In genomic region chr1:60758226-60758625, GRCm38 (mm10) we compare ENCODE assay signal across 24 mouse cellular contexts. TPM values are rescaled to one million over a fixed set of nuclear protein-coding genes. Genes with fewer than 3 reads are reported as not detected.
DNase-seq lines count a peak whose midpoint lies in the region; ATAC-seq and TF ChIP-seq lines count a peak whose summit lies in the region.
"Had no signal": no experiment of that assay in that cellular context is flagged by ENCODE, and none has a peak within 500 bp of the region (broad histone marks: within the 10 kb centered on the region; RNA-seq: fewer than 3 reads in every experiment).

No protein-coding gene starts in this region.

- H3K27me3 ChIP-seq in thymus, adult 2 months (ENCODE audit: control insufficient read depth, insufficient read depth, low read length): no peaks in the 10 kb centered on the region
- H3K27me3 ChIP-seq: forebrain, embryonic 13.5 days; kidney, embryonic 15.5 days had no signal

- H3K4me1 ChIP-seq in thymus, adult 2 months (replicated peaks; ENCODE audit: control insufficient read depth, insufficient read depth, low read length): peaks cover 14% of the 10 kb centered on the region
- H3K4me1 ChIP-seq: forebrain, embryonic 13.5 days; kidney, embryonic 15.5 days; limb, embryonic 10.5 days had no signal

- peaks cover 10% of the 10 kb centered on the region for H3K36me3 ChIP-seq in thymus, adult 2 months (ENCODE audit: control insufficient read depth, insufficient read depth, low read length)
- H3K36me3 ChIP-seq: hindbrain, embryonic 10.5 days; kidney, embryonic 15.5 days; limb, embryonic 10.5 days had no signal

- peak overlapping the region; percentile 89 for H3K27ac ChIP-seq in thymus, adult 2 months (ENCODE audit: control insufficient read depth, insufficient read depth, low read length)
- no peak overlapping the region for H3K27ac ChIP-seq in layer of hippocampus, adult 2 months
- H3K27ac ChIP-seq: forebrain, embryonic 13.5 days; hindbrain, embryonic 10.5 days; kidney, embryonic 15.5 days; limb, embryonic 10.5 days had no signal

- WGBS in thymus, adult 2 months: 21% methylated on average over 1 of the region's 1 CpGs

- ATAC-seq in inflammation-experienced regulatory T-cells, adult 6 months: peak; percentile 45
- ATAC-seq: forebrain, embryonic 13.5 days; hindbrain, embryonic 16.5 days; intestine, postnatal 0 days had no signal

- no peak for TF ChIP-seq CTCF in thymus, adult 2 months (IDR thresholded peaks at IDR 0.05; ENCODE audit: borderline replicate concordance, control insufficient read depth, extremely low read depth, insufficient read depth, low read length, poor library complexity)
- no peak for TF ChIP-seq CTCF in layer of hippocampus, adult 2 months (conservative IDR thresholded peaks at IDR 0.05)

- no peak for TF ChIP-seq POLR2A in thymus, adult 2 months (IDR thresholded peaks at IDR 0.05; ENCODE audit: control insufficient read depth, extremely low read depth, insufficient read depth, low read length, poor library complexity)

- no peak overlapping the region for H3K4me3 ChIP-seq in thymus, adult 2 months (ENCODE audit: control insufficient read depth, insufficient read depth, low read length)
- H3K4me3 ChIP-seq in layer of hippocampus, adult 2 months: no peak overlapping the region
- H3K4me3 ChIP-seq: forebrain, embryonic 13.5 days; hindbrain, embryonic 10.5 days; kidney, embryonic 15.5 days; limb, embryonic 10.5 days had no signal

- DNase-seq in lung, postnatal 25 days (ENCODE audit: low spot score): peak; percentile 20
- no peak for DNase-seq in lung, postnatal 36 days
- DNase-seq in thymus, adult 2 months: peak; percentile 62
- peak; percentile 40 for DNase-seq in thymus, postnatal 4 days
- no peak for DNase-seq in urinary bladder, postnatal 4 days (ENCODE audit: low spot score in 2 of 2)
- DNase-seq in layer of hippocampus, adult 2 months (ENCODE audit: low spot score in 2 of 2): no peak
- no peak for DNase-seq in cerebellum, adult 8-10 months
- DNase-seq: adrenal gland, postnatal 14 days; cerebellum, adult 2 months; cerebellum, postnatal 36 days; heart, postnatal 10 days; kidney, postnatal 36 days; layer of hippocampus, adult 9-11 months; liver; retina, postnatal 1 day had no signal

RNA-seq across cellular contexts. Expression of gene Cd28, which starts 41.6 kb away (rescaled TPM):
- polyA plus RNA-seq in inflammation-experienced regulatory T-cells, adult 6 months (2017; shearing (Covaris generic)): 100 to 1,000 TPM; 248 to 316 (median 315) TPM
- 56.0 and 58.4 TPM in 2 replicates for polyA plus RNA-seq in thymus, adult 2 months (2012; rRNA removed)
- total RNA-seq in layer of hippocampus, adult 2 months (2021): under 1 TPM; 0.15 to 0.17 TPM
- total RNA-seq: MEL; midbrain, postnatal 0 days had no signal

Comparison
In these comparisons a context has a peak if more than half of its experiments do, and no peak if none do; other contexts are left out.
1. DNase-seq: peak in lung, postnatal 25 days (single experiment), thymus, adult 2 months (single experiment) and thymus, postnatal 4 days (single experiment); none in lung, postnatal 36 days (single experiment), urinary bladder, postnatal 4 days (0 of 2), layer of hippocampus, adult 2 months (0 of 2) and cerebellum, adult 8-10 months (single experiment).